Mouse (Mus musculus): Measurements from ENCODE around the gene Ccdc28a.

GRCm38 (mm10) chr10:18200656-18201055 is 34.1 kb downstream of the Ccdc28a start:
- TF ChIP-seq CTCF (conservative IDR thresholded peaks at IDR 0.05; ENCODE audit: insufficient read depth, insufficient read length, low read depth, low read length) (no peak), POLR2A (IDR thresholded peaks at IDR 0.05; ENCODE audit: low read depth, low read length) (no peak)

Measured in kidney, adult 2 months (tissue).